Mouse (Mus musculus) cerebral cortex, adult 2 months (tissue): ENCODE results near the gene Stk38.

ENCODE experiments used
- WGBS: fragments of 180-500 bp; shearing (Covaris S2); methylation state at CpG from one replicate; pipeline ENCODE4 v1.1.7; 2018; 5-methylcytosine and 5-hydroxymethylcytosine counted together

Stk38 gene

GRCm38 (mm10) chr17:29000465-29000864 is 7.3 kb downstream of the Stk38 start:
- 81% methylated on average over 6 of the region's 6 CpGs for WGBS

GRCm38 (mm10) chr17:28994615-28995014 is 13.2 kb downstream of the Stk38 start:
- 81% methylated on average over 4 of the region's 4 CpGs for WGBS

GRCm38 (mm10) chr17:28993004-28993403 is 14.8 kb downstream of the Stk38 start:
- 100% methylated on average over 1 of the region's 1 CpGs for WGBS

GRCm38 (mm10) chr17:28992105-28992504 is 15.7 kb downstream of the Stk38 start:
- 37% methylated on average over 7 of the region's 7 CpGs for WGBS

GRCm38 (mm10) chr17:28991286-28991685 is 16.5 kb downstream of the Stk38 start:
- 69% methylated on average over 9 of the region's 9 CpGs for WGBS

GRCm38 (mm10) chr17:28990060-28990459 is 17.7 kb downstream of the Stk38 start:
- 66% methylated on average over 4 of the region's 4 CpGs for WGBS

GRCm38 (mm10) chr17:28988996-28989395 is 18.8 kb downstream of the Stk38 start:
- 77% methylated on average over 3 of the region's 3 CpGs for WGBS

GRCm38 (mm10) chr17:28988291-28988690 is 19.5 kb downstream of the Stk38 start:
- WGBS = 79% methylated on average over 4 of the region's 4 CpGs

GRCm38 (mm10) chr17:28987713-28988112 is 20.1 kb downstream of the Stk38 start:
- WGBS = 56% methylated on average over 4 of the region's 4 CpGs

- WGBS = 96% methylated on average over 1 of the region's 1 CpGs
Observed at GRCm38 (mm10) chr17:28984724-28985420, 22.9 kb downstream of the Stk38 start.

- WGBS = 56% methylated on average over 4 of the region's 4 CpGs
Observed at GRCm38 (mm10) chr17:28982591-28982990, 25.2 kb downstream of the Stk38 start.

GRCm38 (mm10) chr17:28981081-28981480 is 26.7 kb downstream of the Stk38 start:
- 68% methylated on average over 4 of the region's 4 CpGs for WGBS

- WGBS = 91% methylated on average over 4 of the region's 4 CpGs
Observed at GRCm38 (mm10) chr17:28979091-28979490, 28.7 kb downstream of the Stk38 start.

- 67% methylated on average over 11 of the region's 11 CpGs for WGBS
Observed at GRCm38 (mm10) chr17:28967021-28967610, 40.7 kb downstream of the Stk38 start.

GRCm38 (mm10) chr17:28961596-28961995 is 46.2 kb downstream of the Stk38 start:
- 89% methylated on average over 10 of the region's 10 CpGs for WGBS

- WGBS = 58% methylated on average over 10 of the region's 10 CpGs
Observed at GRCm38 (mm10) chr17:28960597-28960996, 47.2 kb downstream of the Stk38 start.

- 96% methylated on average over 9 of the region's 9 CpGs for WGBS
Observed at GRCm38 (mm10) chr17:28954416-28954815, 53.4 kb downstream of the Stk38 start.

- whole genome bisulfite sequencing = 1% methylated on average over 9 of the region's 9 CpGs
Observed at GRCm38 (mm10) chr17:28953251-28953650, 54.5 kb downstream of the Stk38 start.

- WGBS = 1% methylated on average over 80 of the region's 80 CpGs
Observed at GRCm38 (mm10) chr17:28951831-28952799, 55.7 kb downstream of the Stk38 start, which contains the start of gene Kctd20. Gene Kctd20, plus strand, starts transcription at chr17:28951950.

- WGBS = 71% methylated on average over 4 of the region's 4 CpGs
Observed at GRCm38 (mm10) chr17:28950751-28951150, 57.0 kb downstream of the Stk38 start.

GRCm38 (mm10) chr17:28948661-28949060 is 59.1 kb downstream of the Stk38 start:
- WGBS = 57% methylated on average over 4 of the region's 4 CpGs
